Mouse (Mus musculus) frontal cortex, postnatal 36 days (tissue): ENCODE measurements around the gene Pax7.
A peak's percentile ranks its signal among the peaks of the same experiment; 100 is the strongest.

Experiments used
- DNase-seq, 2 experiments: peaks; one replicate each; pipeline ENCODE4 v3.0.0; 2022; ENCODE audit warnings: low spot score in 2 of 2

Gene Pax7

DNA sequence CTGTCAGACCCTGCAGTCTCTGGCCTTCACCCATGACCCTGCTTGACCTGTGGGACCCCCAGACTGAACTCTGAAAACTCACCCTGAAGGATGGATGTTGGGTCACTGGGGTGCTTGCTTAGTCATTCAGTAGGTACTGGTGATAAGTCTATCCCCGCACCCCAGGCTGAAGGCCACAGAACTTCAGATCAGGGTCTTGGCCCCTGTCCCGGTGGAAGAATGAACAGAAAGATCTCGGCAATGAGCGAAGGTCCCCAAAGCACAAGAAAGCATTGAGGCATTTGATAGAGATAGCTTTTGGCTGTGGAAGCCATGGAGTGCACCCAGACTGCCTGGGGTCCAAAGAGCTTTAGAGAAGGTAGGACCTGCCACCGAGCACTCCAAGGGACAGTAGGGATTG lies 82.4 kb downstream of the Pax7 start:
- DNase-seq, result no peak

DNA sequence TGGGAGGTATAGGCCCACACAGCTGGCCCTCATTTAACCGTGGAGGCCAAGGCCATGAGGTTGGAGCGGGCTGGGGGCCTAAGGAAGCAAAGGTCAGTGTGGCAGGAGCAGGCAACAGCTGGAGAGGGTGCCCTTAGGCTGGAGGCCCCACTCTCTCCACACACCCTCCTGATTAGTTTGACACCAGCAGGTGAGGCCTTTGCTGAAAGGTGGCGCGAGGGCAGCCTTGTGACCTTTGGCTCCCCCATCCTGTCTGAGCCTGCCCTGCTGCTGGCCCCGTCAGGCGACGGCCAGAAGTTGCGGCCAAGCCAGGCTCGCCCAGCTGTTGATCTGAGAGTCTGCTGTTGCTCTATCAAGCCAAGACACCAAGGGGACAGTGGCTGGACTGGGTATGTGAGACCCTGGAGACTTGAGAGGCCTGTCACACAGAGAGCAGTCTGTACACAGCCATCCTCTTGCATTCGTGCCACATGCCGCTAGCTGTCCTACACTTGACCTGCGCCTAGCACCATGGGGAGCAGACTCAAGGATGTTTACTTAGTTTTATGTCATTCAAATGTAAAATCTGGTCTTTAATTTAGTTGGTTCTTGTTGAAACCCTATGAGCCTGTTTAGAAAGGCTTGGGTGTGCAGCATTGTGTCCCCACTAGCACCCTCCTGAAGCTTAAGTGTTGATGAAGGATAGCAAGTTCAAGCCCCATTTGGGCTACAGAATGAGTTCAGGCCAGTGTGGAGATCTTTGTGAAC lies 86.0 kb downstream of the Pax7 start:
- no peak for DNase-seq

DNA sequence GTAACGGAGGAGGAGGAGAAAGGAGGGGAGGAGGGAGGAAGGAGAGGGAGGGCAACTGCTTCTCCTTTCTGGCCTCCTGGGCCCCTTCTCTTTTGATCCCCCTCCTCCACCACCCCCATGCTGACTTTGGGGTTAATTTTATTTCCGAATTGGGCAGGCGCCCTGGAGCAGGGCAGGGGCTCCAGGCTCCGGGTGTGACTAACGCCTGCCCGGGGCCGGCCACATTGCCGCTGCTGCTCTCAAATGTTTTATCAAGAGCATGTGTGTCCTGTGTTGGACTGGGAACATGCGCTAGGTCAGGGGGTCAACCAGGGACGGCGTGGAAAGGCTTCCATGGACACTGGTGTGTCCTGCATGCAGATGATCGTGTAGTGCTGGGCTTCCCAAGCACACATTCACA lies 87.2 kb downstream of the Pax7 start:
- DNase-seq, result no peak

DNA sequence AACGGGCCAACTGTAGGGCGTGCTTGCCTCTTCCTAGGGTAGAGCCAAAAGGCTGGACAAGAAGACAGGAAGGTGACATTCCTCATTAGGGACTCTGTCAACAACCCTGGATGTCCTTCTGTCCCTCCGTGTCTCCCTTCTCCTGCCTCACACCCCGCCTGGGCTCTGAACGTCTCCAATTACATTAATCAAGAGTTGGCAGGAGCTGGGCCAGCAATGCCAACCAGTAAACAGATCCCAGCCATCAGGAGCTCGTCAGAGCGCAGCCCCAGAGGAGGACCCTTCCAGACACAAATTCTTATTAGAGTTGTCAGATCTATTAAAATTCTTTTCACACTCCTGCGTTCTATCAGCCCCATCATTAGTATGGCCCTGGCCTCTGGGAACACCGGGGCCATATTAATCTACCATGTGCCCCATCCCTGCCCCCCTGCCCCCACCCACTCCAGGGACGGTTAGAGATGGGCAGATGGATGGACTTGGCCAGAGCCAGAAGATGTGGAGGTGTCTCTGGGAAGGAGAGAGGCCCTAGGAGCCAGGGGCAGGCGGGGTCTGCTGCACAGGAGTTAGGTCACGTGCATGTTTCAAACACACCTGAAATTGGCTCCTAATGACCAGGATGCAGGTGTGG lies 88.4 kb downstream of the Pax7 start:
- DNase-seq, result no peak

DNA sequence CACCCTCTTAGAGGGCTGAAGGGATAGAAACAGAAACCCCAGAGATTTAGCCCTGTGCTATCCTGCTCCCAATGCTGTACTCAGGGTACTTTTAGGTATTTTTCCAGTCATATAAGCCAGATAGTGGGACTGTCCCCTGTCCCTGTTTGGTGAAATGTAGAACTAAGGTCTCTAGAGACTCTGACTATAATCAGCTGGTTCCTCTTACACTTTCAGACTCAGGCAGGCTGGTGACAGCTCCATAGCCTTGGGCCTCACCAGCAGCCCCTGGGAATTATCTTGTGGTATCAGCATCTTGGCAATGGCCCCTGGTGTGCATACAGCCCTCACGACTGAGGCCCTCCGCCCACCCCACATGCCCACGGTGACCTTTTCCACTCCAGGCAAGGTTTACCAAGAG lies 89.7 kb downstream of the Pax7 start:
- no peak for DNase-seq

DNA sequence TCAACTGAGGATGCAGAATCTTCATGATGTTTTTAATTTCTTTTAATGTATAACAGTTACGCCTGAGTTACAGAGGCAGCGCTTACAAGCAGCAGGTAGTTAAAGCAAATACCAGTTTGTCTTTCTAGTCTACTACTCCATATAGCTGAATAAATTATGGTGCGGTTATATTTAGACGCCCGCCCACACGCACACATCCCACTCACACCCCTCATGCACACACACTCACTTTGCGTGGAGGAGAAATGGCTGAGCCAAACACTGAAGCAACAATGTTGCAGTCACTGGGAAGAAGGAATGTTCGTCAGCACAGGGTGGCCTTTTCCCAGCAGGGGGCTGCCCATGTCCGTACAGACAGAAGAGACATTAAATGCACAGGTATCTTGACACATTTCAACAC lies 96.3 kb downstream of the Pax7 start:
- DNase-seq, result peak; percentile 75 to 84

DNA sequence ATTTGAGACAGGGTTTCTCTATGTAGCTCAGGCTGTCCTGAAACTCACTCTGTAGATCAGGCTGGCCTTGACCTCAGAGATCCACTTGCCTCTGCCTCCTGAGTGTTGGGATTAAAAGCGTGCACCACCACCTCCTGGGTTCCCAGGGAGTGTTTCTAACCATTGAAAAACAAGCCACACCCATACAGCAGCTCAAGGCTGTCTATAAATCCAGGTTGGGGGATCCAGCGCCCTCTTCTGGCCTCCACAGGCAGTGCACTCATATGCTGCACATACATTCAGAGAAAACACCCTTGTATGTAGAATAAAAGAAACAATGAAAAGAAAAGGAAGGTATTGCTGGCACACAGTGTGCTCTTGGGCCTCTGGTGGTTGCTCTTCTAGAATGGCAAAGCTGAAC lies 106.2 kb downstream of the Pax7 start:
- no peak for DNase-seq

DNA sequence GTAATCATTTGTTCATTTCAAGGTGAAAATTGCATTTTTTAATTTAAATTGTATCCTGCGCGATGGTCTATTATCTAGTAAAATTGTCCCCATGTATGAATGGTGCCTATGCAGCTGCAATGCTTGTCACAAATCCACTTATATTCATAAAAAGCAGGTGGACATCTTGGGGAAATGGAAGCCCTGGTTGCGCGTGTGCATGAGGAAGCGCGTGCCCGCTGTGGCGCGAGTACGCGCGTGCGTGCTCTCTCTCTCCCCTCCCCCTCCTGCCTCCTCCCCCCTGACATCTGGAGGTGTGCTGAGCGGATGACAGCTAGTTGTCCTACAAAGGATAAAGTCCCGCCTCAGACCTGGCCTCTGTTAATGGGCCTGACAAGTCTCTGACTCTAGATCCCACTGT lies 107.9 kb downstream of the Pax7 start:
- DNase-seq, result no peak

DNA sequence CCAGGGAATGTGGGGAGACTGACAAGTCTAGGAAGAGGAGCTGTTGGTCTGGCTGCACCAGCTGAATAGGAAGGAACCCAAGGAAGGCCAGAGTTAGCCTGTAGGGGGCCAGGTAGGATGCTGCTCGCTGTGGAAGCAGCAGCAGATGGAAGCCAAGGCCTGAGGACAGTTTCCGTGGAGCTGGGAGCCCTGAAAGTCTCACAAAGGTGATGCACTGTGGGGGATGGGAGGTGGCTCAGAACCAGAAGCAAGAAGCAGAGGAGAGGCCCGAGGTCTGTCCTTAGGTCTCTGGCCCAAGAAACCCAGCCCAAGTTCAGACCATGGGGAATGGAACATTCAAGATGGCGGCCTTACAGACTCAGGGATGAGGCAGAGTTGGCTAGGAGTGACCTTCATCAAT lies 109.0 kb downstream of the Pax7 start:
- DNase-seq, result no peak

DNA sequence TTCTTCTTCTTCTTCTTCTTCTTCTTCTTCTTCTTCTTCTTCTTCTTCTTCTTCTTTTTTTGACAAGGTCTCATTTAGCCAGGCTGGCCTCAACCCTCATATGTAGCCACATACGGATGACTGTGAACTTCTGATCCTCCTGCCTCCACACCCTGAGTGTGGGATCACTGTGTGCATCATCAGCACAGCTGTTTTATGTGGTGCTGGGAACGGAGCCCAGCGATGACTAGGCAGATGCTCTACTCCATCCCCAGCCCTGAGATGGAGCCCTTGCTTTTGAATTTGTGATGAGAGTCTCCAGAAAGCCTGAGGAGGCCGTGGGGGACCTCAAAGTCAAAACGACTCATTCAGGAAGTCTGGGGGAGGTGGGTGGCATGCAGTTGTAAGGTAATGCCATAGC lies 114.3 kb downstream of the Pax7 start:
- no peak for DNase-seq

DNA sequence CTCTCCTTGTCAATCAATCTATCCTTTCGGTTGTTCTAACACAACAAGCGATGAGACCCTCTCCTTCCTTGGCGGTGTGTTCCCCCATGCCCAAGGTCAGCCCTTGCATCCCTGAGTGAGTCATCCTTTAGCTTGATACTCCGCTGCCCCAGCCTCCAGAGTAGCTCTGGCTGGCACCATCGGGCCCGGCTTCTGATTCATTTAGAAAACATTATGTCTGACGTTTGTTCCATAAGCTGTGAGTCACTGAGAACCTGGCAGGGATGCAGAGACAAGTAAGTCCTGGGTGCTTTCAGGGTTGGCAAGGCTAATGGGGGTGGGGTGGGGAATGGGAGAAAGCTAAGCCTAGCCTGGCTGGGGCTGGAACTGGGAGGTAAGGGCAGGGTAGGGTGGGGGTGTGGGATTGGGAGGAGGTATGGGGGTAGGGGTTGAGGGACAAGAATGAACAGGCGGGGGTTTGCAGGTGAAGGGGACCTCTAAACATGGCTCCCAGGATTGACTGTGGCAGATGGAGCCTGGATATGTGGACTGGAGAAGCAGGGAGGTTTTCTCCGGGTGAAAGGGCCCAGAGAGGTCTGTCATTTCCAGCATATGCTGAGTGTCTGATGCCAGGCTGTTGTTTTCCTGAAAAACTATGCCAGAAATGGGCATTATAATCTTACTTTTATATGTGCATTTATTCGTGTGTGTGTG lies 116.7 kb downstream of the Pax7 start:
- peak; percentile 54 to 55 for DNase-seq

DNA sequence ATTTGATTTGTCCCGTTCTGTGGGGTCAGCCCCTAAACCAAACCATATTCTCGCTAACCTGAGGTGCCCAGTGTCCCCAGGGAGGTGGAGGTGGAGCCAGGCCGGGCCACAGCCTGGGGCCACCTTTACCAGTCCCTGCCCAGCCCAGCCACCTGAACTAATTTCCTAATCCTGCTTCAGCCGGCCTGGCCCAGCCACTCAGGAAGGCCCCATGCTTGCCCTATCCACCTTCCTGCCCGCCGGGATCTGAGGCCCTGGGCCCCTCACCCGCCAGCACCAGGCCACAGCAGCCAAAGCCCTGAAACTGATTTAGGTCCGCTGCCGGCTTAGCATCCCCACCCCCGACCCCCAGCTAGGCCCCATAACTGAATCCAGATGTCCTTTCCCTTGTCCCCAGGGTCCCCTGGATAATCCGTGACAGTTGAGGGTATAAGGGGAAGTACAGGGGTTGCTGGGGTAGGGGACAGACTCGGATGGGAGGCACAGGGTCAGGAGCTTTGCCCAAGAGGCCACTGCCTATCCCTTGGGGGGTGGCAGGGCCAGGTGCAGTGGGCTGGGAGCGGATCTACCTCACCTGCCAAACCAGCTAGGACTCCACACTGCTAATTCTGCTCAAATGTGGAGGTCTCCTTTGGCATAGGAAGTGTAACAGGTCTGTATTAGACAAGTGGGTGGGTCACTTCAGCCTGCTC lies 117.9 kb downstream of the Pax7 start:
- no peak for DNase-seq

DNA sequence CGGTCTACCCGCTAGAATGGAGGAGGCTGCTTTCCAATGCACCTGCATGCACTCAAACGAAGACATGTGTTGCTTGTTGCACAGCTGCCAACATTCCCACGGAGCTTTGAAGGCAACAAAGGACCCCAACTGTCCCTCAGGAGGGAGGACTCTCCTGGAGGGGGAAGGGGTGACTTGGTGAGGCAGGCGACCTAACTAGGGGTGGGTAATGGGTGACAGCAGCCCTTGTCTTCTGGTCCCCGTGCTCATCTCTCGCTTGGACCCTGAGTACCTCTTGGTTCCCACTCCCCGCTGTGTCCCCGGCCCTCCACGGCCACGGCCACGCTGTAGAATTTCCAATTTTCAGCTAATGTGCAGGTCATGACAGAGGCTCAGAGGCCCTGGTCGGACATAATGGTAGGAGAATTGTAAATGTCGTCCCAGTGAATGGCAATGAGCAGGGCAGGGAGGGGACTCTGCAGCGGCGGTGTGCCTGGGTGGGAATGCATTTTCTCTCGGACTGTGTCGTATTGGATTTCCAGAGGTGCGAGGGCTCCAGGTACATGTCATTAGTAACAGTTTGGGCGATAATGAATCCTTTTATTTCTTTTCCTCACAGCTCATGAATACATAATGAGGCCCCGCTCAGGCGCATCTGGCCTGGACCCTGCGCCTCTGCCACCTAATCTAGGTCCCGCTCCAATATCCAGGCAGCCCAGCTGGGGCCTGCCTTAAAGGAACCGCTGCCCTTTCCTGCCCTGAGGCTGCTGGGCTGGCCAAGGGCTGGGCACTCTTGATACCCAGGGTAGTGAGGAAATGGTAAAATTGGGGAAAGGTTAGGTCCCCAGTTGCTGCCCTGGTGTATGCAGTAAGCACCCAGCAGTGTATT lies 122.6 kb downstream of the Pax7 start:
- DNase-seq, result no peak

DNA sequence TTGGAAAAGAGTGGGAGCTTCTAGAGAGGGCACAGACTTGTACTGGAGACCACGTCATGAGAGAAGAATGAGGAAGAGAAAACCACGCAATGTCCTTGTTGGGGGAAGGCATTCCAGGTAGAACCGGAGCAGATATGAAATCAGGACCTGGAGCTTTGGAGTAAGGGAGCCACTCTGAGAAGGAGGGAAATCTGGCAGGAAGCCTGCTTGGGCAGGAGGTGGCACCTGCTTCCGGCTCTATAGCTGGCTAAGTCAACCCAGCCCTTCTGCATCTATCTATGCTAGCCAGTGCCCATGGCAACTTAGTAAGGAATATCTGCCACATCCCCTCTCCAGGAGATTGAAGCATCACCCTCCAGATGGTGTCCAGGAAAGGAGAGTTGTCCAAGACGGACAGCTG lies 127.3 kb downstream of the Pax7 start:
- no peak for DNase-seq

DNA sequence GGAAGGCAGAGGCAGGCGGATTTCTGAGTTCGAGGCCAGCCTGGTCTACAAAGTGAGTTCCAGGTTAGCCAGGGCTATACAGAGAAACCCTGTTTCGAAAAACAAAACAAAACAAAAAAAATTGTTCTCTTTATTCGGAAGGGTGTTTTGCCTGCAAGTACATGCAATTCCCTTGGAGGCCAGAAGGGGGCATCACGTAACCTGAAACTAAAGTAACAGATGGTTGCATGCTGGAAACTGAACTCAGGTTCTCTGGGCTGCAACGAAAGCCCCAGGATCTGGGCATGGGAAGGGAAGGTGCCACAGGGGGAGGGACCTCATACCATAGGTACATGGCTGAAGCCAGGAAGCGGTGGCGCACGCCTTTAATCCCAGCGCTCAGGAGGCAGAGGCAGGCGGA lies 129.9 kb downstream of the Pax7 start:
- DNase-seq, result no peak

DNA sequence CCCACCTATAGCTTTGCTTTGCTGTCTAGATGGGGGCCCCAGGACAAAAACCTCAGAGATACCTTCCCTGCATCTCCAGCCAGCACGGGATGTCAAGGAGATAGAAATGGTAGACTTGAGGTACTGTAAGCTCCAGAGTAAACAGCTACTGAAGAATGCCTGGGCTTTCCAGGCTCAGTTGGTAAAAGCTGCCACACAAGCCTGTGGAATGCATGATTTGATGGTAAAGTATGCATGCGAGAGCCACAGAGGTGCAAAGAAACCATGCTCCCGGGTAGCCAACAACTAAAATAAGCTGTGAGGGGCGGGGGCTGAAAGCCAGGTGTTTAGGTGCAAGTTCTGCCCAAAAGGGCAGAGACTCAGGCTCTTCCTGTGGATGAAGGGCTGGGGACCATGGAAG lies 130.4 kb downstream of the Pax7 start:
- DNase-seq, result no peak

DNA sequence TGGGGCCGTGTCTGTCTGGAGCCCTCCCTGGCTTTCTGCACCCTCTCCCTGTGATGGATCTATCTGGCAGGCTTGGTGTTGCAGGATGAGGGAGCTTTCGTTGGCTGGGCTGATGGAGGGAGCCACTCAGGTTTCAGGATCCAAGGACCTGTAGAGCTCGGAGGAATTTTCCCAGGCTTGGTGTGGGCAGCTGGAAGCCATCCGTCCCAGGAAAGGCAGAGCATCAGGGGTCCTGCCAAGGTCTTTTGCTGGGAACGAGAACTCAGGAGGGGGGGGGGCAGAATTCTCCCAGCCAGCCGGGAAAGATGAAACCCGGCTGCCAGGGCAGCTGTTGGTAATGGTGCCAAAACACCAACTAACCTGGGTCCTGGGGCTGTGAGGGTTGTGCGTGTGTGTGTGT lies 134.7 kb downstream of the Pax7 start:
- DNase-seq, result no peak

DNA sequence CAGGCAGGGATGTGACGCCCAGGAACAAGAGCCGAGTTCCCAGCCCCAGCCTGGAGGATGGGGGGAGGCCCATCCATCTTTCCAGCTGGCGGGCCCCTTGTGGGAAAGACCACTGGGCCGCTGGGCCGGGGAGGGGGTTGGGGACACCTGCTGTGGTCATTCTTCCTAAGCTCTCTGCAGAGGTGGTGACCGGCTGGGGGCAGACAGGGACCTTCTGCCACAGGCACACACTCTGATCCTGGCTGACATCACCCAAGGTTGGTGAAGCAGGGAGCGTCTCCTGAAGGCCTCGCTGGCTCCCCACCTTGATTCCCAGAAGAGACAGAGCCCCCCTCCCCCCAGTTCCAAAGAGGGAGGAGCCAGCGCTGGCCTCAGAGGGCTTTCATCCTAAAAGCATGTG lies 135.6 kb downstream of the Pax7 start:
- DNase-seq, result no peak

DNA sequence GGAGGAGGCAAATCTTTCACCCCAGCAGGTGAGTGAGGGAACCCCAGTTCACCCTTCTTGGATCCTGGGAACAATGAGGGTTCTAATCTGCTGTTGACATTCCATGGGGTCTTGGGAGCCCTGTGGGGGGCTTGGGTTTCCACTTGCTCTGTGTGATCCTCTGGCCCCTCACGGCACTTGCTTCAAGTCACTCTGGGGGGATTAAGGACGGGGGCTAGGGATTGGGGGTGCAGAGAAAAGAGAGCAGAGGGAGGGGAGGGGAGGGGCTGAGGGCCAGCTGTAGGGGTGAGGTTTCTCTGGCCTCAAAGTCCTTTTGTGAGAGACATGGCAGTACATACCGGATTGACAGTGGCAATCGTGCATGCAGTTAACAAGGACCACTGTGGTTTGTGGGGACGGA lies 140.0 kb downstream of the Pax7 start:
- no peak for DNase-seq

DNA sequence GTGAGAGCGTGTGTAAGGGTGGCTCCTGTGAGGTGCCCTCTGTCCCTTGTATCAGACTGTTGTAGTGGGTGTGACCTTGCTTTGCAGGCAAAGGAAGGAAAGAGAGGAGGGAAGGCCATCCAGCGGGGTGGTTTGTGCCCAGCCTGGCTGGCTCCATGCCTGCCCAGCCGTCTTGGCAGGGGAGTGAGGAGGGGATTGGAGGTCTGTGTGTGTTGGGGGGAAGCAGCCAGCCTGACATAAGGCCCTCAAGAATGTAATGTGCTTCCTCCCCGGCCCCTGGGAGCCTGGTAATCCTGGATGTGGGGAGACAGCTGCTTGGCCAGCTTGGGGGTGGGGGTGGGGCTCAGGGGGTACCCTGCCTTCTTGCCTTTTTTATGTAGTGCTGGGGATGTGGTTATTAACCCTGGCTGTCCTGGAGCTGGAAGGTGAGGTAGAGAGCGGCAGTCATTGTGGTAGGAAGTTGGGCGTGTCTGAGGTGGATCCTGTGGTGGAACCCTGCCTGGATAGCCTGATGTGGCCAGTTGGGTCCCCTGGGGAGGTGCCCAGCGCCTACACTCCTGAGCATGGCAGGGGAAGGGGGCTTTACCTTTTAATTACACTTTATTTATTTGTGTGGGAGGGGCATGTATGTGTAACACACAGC lies 143.6 kb downstream of the Pax7 start:
- DNase-seq, result no peak

DNA sequence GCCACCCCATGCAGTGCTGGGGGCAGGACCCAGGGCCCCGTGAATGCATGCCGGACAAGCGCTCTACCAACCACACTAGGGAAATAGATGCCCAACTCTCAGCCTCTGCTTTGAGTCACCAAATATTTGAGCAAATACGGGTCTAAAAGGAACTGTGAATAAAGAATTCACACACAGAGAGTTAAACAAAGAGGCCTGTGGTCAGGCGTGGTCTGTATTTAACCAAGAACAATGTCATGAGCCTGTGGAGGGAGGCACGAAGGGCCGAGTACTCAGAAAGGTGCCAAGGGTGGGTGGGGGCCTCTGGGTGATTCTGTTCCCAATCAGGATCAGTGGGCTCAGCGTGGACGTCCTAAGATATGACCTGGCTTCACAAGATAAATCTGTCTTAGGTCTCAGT lies 145.3 kb downstream of the Pax7 start:
- DNase-seq, result no peak
